In the genomic region with DNA sequence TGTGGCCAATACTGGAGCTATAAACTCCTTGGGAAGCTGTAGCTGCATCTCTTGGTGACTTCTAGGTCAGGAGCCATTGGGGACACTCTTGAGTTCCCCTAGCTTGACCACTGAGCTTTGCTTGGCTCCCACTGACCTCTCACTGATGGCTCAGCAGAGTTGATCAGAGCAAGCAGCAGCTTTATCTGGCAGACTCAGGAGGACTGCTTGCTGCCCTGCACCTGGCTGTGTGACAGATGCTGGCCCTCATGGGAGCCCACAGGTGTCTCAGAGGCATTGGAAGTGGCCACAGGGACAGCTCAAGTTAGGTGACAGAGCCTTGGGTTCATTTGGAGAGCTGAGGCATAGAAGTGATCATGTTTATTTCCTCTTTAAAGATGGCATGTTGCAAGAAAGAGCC, we compare ENCODE assay signal across 20 mouse cellular contexts. TPM values are rescaled to one million over a fixed set of nuclear protein-coding genes. Genes with fewer than 3 reads are reported as not detected.
DNase-seq lines count a peak whose midpoint lies in the region; TF ChIP-seq lines count a peak whose summit lies in the region.
"Had no signal": no experiment of that assay in that cellular context is flagged by ENCODE, and none has a peak within 500 bp of the region (broad histone marks: within the 10 kb centered on the region; RNA-seq: fewer than 3 reads in every experiment).

No protein-coding gene starts in this region.

- peak; percentile 27 for DNase-seq in gastrocnemius, postnatal 25 days
- no peak for DNase-seq in gastrocnemius, postnatal 10 days
- no peak for DNase-seq in layer of hippocampus, adult 2 months (ENCODE audit: low spot score in 2 of 2)
- DNase-seq in layer of hippocampus, adult 9-11 months = no peak
- DNase-seq: adrenal gland, adult 8-10 months; adrenal gland, postnatal 14 days; adrenal gland, postnatal 36 days; B cell, adult 2 months; cerebellum, adult 11-12 months; cerebellum, adult 2 months; cerebellum, adult 9-10 months; cerebellum, postnatal 10 days; cerebellum, postnatal 25 days; embryo, embryonic 11 days had no signal

- peaks cover 2% of the 10 kb centered on the region; the same call in 1 of the 2 replicates for H3K4me1 ChIP-seq in cortical plate, adult 2 months (ENCODE audit: control insufficient read depth, insufficient read depth, low read length)
- H3K4me1 ChIP-seq: forebrain, embryonic 12.5 days had no signal

- H3K27ac ChIP-seq in layer of hippocampus, adult 2 months = peak overlapping the region; percentile 81; the same call in 1 of the 2 replicates
- H3K27ac ChIP-seq in cortical plate, adult 2 months (ENCODE audit: insufficient read depth, low read length) = no peak overlapping the region
- H3K27ac ChIP-seq: embryonic facial prominence, embryonic 13.5 days; embryonic facial prominence, embryonic 15.5 days; forebrain, embryonic 10.5 days; forebrain, embryonic 12.5 days had no signal

- H3K4me3 ChIP-seq in layer of hippocampus, adult 2 months = no peak overlapping the region
- H3K4me3 ChIP-seq in cortical plate, adult 2 months (ENCODE audit: insufficient read depth, low read length) = no peak overlapping the region
- H3K4me3 ChIP-seq: embryonic facial prominence, embryonic 13.5 days; embryonic facial prominence, embryonic 15.5 days; erythroblast, embryonic 14.5 days; forebrain, embryonic 10.5 days; forebrain, embryonic 12.5 days had no signal

- TF ChIP-seq CTCF in layer of hippocampus, adult 2 months (conservative IDR thresholded peaks at IDR 0.05) = no peak
- TF ChIP-seq CTCF in cortical plate, adult 2 months (IDR thresholded peaks at IDR 0.05; ENCODE audit: extremely low read depth, insufficient read depth, low read length) = no peak

- TF ChIP-seq POLR2A in cortical plate, adult 2 months (IDR thresholded peaks at IDR 0.05; ENCODE audit: extremely low read depth, insufficient read depth, low read length) = 0 out of 2 replicates have a peak, but pooled peaks have one; percentile 15

RNA-seq across cellular contexts. Expression of a gene that starts 24.8 kb away (rescaled TPM):
- 10 to 100 TPM; 32.5 to 34.9 TPM for total RNA-seq in gastrocnemius, postnatal 25 days (2021)
- 10 to 100 TPM; 48.1 to 51.5 TPM for total RNA-seq in gastrocnemius, postnatal 10 days (2021)
- total RNA-seq in layer of hippocampus, adult 2 months (2021) = 10 to 100 TPM; 67.0 to 70.9 TPM
- polyA plus RNA-seq in cortical plate, adult 2 months (2012; rRNA removed) = 64.9 and 65.8 TPM in 2 replicates

RNA-seq across cellular contexts. Expression of a gene that starts 24.8 kb away (rescaled TPM):
- 100 to 1,000 TPM in 1 of 2 experiments, 10 to 100 TPM in 1; 96.4 to 109 TPM for total RNA-seq in gastrocnemius, postnatal 25 days (2021)
- total RNA-seq in gastrocnemius, postnatal 10 days (2021) = 10 to 100 TPM; 85.9 to 86.1 TPM
- 10 to 100 TPM; 62.5 to 72.3 TPM for total RNA-seq in layer of hippocampus, adult 2 months (2021)
- 64.1 and 65.2 TPM in 2 replicates for polyA plus RNA-seq in cortical plate, adult 2 months (2012; rRNA removed)
